Mouse (Mus musculus): ENCODE results near the gene Tmem80.

The Tmem80 gene

GRCm38 (mm10) chr7:141327469-141328372, at the start of gene Tmem80, which contains the start of gene Deaf1:
TSS of gene Tmem80 (plus strand) at chr7:141327739.
TSS of gene Deaf1 (minus strand) at chr7:141327690.
- DNase-seq (ENCODE audit: low spot score), result peak; percentile 100

- peak; percentile 68 for DNase-seq (ENCODE audit: low spot score)
Observed at GRCm38 (mm10) chr7:141278766-141279590, 48.6 kb upstream of the Tmem80 start, which contains the start of gene Sct. TSS of gene Sct (minus strand) at chr7:141279133.

- no peak for DNase-seq (ENCODE audit: low spot score)
Observed at GRCm38 (mm10) chr7:141281442-141281841, 46.1 kb upstream of the Tmem80 start.

GRCm38 (mm10) chr7:141282756-141283155, 44.8 kb upstream of the Tmem80 start:
- DNase-seq (ENCODE audit: low spot score), result no peak

- no peak for DNase-seq (ENCODE audit: low spot score)
Observed at GRCm38 (mm10) chr7:141288042-141288441, 39.5 kb upstream of the Tmem80 start.

- peak; percentile 52 for DNase-seq (ENCODE audit: low spot score)
Observed at GRCm38 (mm10) chr7:141291921-141292582, 35.5 kb upstream of the Tmem80 start, which contains the start of gene Drd4. TSS of gene Drd4 (plus strand) at chr7:141292006.

- peak; percentile 32 for DNase-seq (ENCODE audit: low spot score)
Observed at GRCm38 (mm10) chr7:141292583-141293388, 34.8 kb upstream of the Tmem80 start.

GRCm38 (mm10) chr7:141293852-141294471, 33.6 kb upstream of the Tmem80 start:
- peak; percentile 55 for DNase-seq (ENCODE audit: low spot score)

- DNase-seq (ENCODE audit: low spot score), result peak; percentile 12
Observed at GRCm38 (mm10) chr7:141294479-141294878, 33.1 kb upstream of the Tmem80 start.

GRCm38 (mm10) chr7:141297926-141298650, 29.5 kb upstream of the Tmem80 start:
- DNase-seq (ENCODE audit: low spot score), result no peak

GRCm38 (mm10) chr7:141299175-141299574, 28.4 kb upstream of the Tmem80 start:
- no peak for DNase-seq (ENCODE audit: low spot score)

GRCm38 (mm10) chr7:141301386-141301785, 26.2 kb upstream of the Tmem80 start:
- DNase-seq (ENCODE audit: low spot score), result no peak

- DNase-seq (ENCODE audit: low spot score), result no peak
Observed at GRCm38 (mm10) chr7:141302702-141303268, 24.8 kb upstream of the Tmem80 start.

GRCm38 (mm10) chr7:141304537-141304936, 23.0 kb upstream of the Tmem80 start:
- no peak for DNase-seq (ENCODE audit: low spot score)

GRCm38 (mm10) chr7:141314416-141314815, 13.1 kb upstream of the Tmem80 start:
- DNase-seq (ENCODE audit: low spot score), result no peak

GRCm38 (mm10) chr7:141315076-141315475, 12.5 kb upstream of the Tmem80 start:
- DNase-seq (ENCODE audit: low spot score), result no peak

GRCm38 (mm10) chr7:141315974-141316373, 11.6 kb upstream of the Tmem80 start:
- DNase-seq (ENCODE audit: low spot score), result peak; percentile 46

GRCm38 (mm10) chr7:141317619-141318132, 9.9 kb upstream of the Tmem80 start:
- DNase-seq (ENCODE audit: low spot score), result no peak

GRCm38 (mm10) chr7:141319446-141319845, 8.1 kb upstream of the Tmem80 start:
- no peak for DNase-seq (ENCODE audit: low spot score)

Measured in retina, embryonic 14.5 days (tissue).